Mouse (Mus musculus) monocyte, adult 5-6 weeks (primary cell): ENCODE results near the gene Cabp1. TPM values are rescaled to one million over a fixed set of nuclear protein-coding genes. Genes with fewer than 3 reads are reported as not detected.
"Not testable (repeated sequence)": the region's sequence is repeated elsewhere in the genome, so short reads cannot be mapped to it uniquely, and the experiment has no call there.

Experiments
- ATAC-seq: fragments of 153-309, 156-312 bp; replicated peaks from 2 replicates; pipeline ENCODE4 v1.8.0; 2017; ENCODE audit warnings: mild to moderate bottlenecking; ENCODE audit not compliant: low TSS enrichment, insufficient number of reproducible peaks, severe bottlenecking, poor library complexity, low FRiP score
- total RNA-seq: library from RNA; stranded (forward); fragments of 200-1000, 200-491, 200-594 nt; gene quantifications from 3 replicates; pipeline ENCODE4 v1.2.3, GENCODE M21; 2017

Gene Cabp1
- total RNA-seq, 1 experiment from 2014 or later = not detected

- peak; percentile 84 for ATAC-seq
These were observed 35.9 kb downstream of the Cabp1 start, which contains the start of gene Mlec for GRCm38 (mm10) chr5:115158040-115158983. Gene Mlec, minus strand, starts transcription at chr5:115158179.

- no peak for ATAC-seq
These were observed 37.1 kb downstream of the Cabp1 start for GRCm38 (mm10) chr5:115156933-115157589.

DNA sequence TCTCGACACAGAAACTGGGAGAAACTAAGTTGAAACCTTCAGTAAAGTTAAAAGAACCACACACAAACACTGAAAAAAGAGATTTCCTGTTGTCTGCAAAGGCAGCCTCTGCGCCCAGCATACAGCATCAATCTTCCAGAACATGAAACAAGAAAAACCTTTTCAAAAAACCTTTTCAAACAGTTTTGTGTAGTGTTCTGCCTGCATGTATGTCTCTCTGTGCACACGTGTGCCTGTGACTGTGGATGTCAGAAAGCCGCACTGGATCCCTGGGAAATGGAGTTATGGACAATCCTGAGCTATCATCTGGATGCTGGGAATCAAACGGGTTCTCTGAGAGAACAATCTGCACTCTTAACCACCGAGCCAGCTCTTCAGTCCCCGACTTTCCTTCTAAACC is 37.8 kb downstream of the Cabp1 start:
- no peak for ATAC-seq

- peak; percentile 64 for ATAC-seq
These were observed 38.4 kb downstream of the Cabp1 start for GRCm38 (mm10) chr5:115155831-115156230.

GRCm38 (mm10) chr5:115155156-115155631 is 39.0 kb downstream of the Cabp1 start:
- no peak for ATAC-seq

DNA sequence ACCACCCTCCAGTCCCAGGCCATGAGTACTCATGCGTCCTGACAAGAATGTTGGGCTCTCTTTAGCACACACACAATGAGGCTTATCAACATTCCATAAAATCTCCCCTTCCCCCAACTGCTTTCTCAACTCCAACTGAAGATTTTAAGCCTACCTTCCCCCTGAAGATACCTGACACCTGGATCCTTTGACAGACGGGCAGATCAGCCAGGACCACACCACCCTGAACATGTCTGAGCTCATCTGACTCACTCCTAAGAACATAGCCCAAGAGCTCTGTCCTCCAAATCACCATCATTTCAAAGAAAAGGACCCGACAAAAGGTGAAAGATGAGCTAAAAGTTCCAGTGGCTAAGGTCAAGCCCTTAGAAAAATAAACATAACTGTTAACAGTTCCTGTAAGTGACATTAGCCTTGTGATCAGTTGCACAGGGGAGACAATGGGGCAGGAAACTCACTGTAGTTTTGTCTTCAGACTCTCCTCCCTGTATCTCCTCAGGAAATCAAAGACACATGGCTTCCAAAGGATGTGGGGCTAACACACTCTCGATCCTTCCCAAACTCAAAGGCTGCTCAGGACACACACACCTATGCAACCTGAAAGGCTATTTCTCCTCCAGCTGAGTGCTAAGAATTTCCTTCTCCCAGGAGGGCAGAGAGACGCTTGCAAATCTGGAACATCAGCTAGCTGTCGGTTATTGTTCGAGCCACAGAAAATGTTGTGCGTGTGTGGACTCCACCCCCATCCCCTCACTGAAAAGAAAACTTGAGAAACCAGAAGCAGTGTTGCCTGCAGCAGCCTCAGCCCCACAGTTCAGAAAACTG is 41.8 kb downstream of the Cabp1 start:
- ATAC-seq = no peak

- ATAC-seq = no peak
These were observed 42.7 kb downstream of the Cabp1 start for GRCm38 (mm10) chr5:115151457-115151856.

- ATAC-seq = no peak
These were observed 43.2 kb downstream of the Cabp1 start for GRCm38 (mm10) chr5:115150991-115151390.

GRCm38 (mm10) chr5:115149675-115150459 is 44.3 kb downstream of the Cabp1 start:
- no peak for ATAC-seq

DNA sequence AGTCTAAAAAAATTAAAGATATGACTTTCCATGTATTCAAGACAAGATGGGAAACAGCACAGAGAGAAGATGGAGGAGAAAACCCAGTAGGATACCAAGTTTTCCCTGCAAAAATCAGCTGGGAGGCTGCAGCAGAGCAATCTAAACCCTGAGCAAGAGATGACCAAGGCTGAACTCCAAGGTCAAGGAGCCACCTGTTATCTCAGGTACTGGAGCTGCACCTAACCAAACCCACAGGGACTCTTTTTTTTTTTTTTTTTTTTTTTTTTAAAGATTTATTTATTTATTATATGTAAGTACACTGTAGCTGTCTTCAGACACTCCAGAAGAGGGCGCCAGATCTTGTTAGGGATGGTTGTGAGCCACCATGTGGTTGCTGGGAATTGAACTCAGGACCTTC is 45.3 kb downstream of the Cabp1 start:
- ATAC-seq = not testable (repeated sequence)

GRCm38 (mm10) chr5:115148378-115148777 is 45.8 kb downstream of the Cabp1 start:
- no peak for ATAC-seq

GRCm38 (mm10) chr5:115147388-115147787 is 46.8 kb downstream of the Cabp1 start:
- no peak for ATAC-seq

DNA sequence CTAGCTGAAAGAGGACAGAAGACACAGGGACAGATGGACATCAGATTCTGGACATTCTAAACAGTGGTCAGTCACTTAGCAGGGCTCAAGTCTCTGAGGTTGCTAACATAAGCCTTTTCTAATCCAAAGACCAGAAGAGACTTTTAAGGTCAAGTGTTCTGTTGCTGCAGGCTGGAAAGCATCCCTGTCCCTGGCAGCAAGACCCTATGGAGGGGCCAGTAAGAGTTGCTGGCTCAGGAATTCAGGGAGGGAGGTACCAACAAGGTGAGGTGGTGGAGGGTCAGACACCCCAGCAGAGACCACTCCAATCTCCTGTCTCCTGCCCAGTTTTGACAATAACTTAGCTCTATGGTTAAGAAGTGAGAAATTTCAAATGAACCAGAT is 47.4 kb downstream of the Cabp1 start:
- ATAC-seq = no peak

DNA sequence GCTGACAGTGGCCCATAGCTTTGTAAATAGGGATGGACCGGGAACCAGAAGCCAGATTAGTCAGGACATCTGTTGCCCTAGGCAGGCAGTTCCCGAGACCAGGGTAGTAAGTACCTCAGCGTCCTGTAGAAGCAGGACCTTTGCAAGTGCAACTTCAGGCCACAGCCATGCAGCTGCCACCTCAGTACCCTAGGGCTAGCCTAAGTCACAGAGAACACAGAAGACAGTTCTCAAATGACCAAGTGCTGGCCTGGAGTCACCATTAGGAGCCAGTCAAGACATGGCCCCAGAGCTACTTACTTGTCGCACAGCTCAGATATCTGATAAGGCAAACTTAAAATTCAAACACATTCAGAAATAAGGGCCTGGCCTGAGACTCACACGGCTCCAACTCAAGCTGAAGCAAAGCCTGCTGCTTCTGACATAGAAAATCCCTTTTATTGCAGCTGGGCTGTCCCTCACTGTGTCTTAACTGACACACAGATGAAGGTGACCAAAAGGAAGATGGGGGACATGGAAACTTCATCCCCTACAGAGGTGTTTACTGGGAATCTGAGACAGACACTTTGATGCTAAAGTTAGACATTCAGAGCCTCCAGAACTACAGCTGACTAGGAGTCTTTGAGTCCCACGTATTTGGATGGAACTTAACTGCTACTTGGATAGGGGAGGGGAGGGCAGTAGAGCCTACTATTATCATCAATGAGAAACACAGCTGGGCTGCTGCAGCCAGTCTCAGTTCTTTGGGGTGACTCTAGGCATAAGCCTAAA is 48.0 kb downstream of the Cabp1 start:
- no peak for ATAC-seq

- ATAC-seq = no peak
These were observed 48.8 kb downstream of the Cabp1 start for GRCm38 (mm10) chr5:115145253-115145968.

DNA sequence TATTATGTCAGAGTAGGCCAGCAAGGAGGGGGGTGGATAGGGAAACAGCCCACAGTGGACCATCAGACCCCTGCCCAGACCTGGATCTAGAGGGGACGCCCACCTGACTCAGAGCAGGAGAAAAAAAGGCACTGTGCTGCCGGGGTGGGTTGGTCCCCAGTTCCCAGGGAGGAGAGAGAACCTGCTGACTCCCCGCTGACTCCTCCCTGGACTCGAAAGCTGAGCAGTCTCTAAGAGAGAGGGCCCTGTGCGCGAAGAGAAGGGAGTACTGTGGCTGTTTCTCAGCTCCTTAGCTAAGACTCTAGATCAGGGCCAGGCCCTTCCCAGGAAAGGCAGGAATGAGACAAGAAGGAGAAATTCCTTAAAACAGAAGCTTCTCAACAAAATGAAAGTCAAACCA is 49.7 kb downstream of the Cabp1 start:
- no peak for ATAC-seq

DNA sequence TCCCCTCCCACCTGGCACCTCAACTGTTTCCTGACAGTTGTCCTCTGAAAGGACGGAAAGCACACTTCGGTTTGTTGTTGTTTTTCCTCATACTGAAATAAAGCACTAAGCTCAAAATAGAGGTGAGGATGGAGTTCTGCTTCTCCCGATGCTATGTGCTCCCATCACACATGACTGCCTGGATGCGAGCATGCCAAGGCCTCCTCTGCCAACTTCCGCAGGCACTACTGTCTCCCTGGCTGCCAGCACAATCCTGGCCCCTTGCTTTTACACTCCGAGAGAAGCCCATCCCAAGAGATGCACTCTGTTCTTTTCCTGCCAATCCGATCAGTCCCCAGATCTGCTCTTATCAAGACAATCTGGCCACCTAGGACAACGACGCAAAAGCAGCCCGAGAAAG is 50.6 kb downstream of the Cabp1 start:
- no peak for ATAC-seq
